Mouse (Mus musculus) ES-Bruce4 (cell line): ENCODE measurements at regions not wholly inside any gene's neighbourhood (a gene's known extent, or its start where the extent isn't known, plus 50 kb on each side); places are given as distances from the start of the nearest gene placed in this dataset.
A peak's percentile ranks its signal among the peaks of the same experiment; 100 is the strongest.

Source experiments
- CTCF ChIP-seq: IDR thresholded peaks from one replicate; pipeline ENCODE4 v1.8.1; 2011; ENCODE audit warnings: low read depth, low read length
- EP300 ChIP-seq: IDR thresholded peaks from 2 replicates; pipeline ENCODE4 v1.6.1; 2011; ENCODE audit warnings: low read depth, low read length; ENCODE audit not compliant: insufficient read depth
- POLR2A ChIP-seq: IDR thresholded peaks from one replicate; pipeline ENCODE4 v1.8.1; 2011; ENCODE audit warnings: low read length; ENCODE audit not compliant: insufficient read depth

DNA sequence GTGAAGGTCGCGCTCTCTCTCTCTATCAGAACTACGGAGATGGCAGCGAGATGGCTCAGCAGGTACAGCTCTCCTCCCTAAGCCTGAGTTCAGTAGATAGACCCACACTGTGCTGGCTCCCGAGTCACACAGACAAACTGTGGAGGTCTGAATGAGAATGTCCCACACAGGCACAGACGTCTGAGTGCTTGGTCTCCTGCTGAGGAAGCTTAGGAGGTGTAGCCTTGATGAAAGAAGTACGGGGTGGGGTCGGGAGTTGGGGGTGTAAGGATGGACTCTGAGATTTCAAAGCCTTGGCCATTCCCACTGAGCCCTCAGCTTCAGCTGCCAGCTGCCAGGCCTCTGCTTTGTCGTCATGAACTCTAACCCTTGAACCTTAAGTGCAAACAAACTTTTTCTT is 134.2 kb upstream of the Foxn2 start:
- TF ChIP-seq POLR2A = no peak
- TF ChIP-seq CTCF = no peak
- TF ChIP-seq EP300 = peak; percentile 67; the same call in 1 of the 2 replicates
